ENCODE assay signal across 10 mouse cellular contexts in the genomic region with DNA sequence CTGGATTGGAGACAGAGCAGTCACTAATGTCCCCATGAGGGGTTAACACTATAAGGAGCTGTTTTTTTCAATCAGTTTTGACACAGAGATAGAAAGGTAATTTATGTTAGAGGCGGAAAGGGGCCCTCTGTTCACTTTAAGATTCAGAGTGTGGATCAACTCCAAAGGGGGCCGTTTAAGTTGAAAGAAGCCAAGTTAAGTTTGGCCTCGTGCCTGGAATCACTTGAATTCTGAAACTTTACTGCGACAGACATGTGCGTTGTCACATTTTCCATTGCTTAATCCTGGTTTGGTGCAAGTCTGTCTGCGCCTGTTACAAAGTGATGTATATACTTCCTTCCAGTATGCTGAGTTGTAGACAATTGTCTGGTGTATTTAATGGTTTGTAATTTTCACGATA. TPM values are rescaled to one million over a fixed set of nuclear protein-coding genes. Genes with fewer than 3 reads are reported as not detected.
DNase-seq lines count a peak whose midpoint lies in the region; ATAC-seq and TF ChIP-seq lines count a peak whose summit lies in the region.
"Had no signal": no experiment of that assay in that cellular context is flagged by ENCODE, and none has a peak within 500 bp of the region (broad histone marks: within the 10 kb centered on the region; RNA-seq: fewer than 3 reads in every experiment).

No protein-coding gene starts in this region.

- no peak overlapping the region for H3K9ac ChIP-seq in heart, embryonic 11.5 days (ENCODE audit: low read depth, low read length)
- no peak overlapping the region for H3K9ac ChIP-seq in limb, embryonic 15.5 days

- H3K27me3 ChIP-seq in kidney, adult 2 months (replicated peaks; ENCODE audit: control insufficient read depth, insufficient read depth, low read length) = no peaks in the 10 kb centered on the region
- no peaks in the 10 kb centered on the region for H3K27me3 ChIP-seq in heart, embryonic 11.5 days (ENCODE audit: control insufficient read depth, insufficient read depth, low read length)
- H3K27me3 ChIP-seq in limb, embryonic 15.5 days = no peaks in the 10 kb centered on the region
- H3K27me3 ChIP-seq: Patski had no signal

- TF ChIP-seq CTCF in kidney, adult 2 months (conservative IDR thresholded peaks at IDR 0.05; ENCODE audit: insufficient read depth, insufficient read length, low read depth, low read length) = no peak
- TF ChIP-seq CTCF in brain, embryonic 14.5 days (IDR thresholded peaks at IDR 0.05; ENCODE audit: borderline replicate concordance, extremely low read depth, insufficient read depth, insufficient read length) = no peak

- no peaks in the 10 kb centered on the region for H3K36me3 ChIP-seq in kidney, adult 2 months (ENCODE audit: control insufficient read depth, insufficient read depth, low read length)
- no peaks in the 10 kb centered on the region for H3K36me3 ChIP-seq in heart, embryonic 11.5 days (ENCODE audit: control insufficient read depth, insufficient read depth, low read length)
- H3K36me3 ChIP-seq in limb, embryonic 15.5 days = no peaks in the 10 kb centered on the region

- ATAC-seq in heart, embryonic 11.5 days (replicated peaks; ENCODE audit: insufficient number of reproducible peaks, low FRiP score, low TSS enrichment) = peak; percentile 62
- peak; percentile 75 for ATAC-seq in limb, embryonic 15.5 days (ENCODE audit: insufficient number of reproducible peaks, low FRiP score, low TSS enrichment, low read depth)
- no peak for ATAC-seq in monocyte, adult 5-6 weeks (replicated peaks; ENCODE audit: insufficient number of reproducible peaks, low FRiP score, low TSS enrichment, poor library complexity, severe bottlenecking)
- ATAC-seq: Patski had no signal

- H3K4me2 ChIP-seq in heart, embryonic 11.5 days = no peak overlapping the region
- peak overlapping the region; percentile 38; the same call in 1 of the 2 replicates for H3K4me2 ChIP-seq in limb, embryonic 15.5 days

- peak; percentile 64 for DNase-seq in kidney, adult 2 months
- no peak for DNase-seq in kidney, adult 8-10 months
- peak; percentile 94 for DNase-seq in brain, embryonic 14.5 days (ENCODE audit: low read depth)
- DNase-seq in cerebellum, postnatal 36 days = no peak
- no peak for DNase-seq in thymus, adult 18-20 months

- no peaks in the 10 kb centered on the region for H3K9me3 ChIP-seq in heart, embryonic 11.5 days (replicated peaks; ENCODE audit: control insufficient read depth, low read length)
- H3K9me3 ChIP-seq in limb, embryonic 15.5 days = no peaks in the 10 kb centered on the region

- WGBS in kidney, adult 2 months = 33% methylated on average over 7 of the region's 7 CpGs
- 46% methylated on average over 7 of the region's 7 CpGs for WGBS in heart, embryonic 11.5 days (ENCODE audit: insufficient replicate concordance)
- WGBS in limb, embryonic 15.5 days = 9% methylated on average over 7 of the region's 7 CpGs

- no peak for TF ChIP-seq POLR2A in kidney, adult 2 months (IDR thresholded peaks at IDR 0.05; ENCODE audit: low read depth, low read length)
- no peak for TF ChIP-seq POLR2A in brain, embryonic 14.5 days (IDR thresholded peaks at IDR 0.05; ENCODE audit: borderline replicate concordance, extremely low read depth, insufficient read depth, insufficient read length, poor library complexity, severe bottlenecking)

- H3K27ac ChIP-seq in kidney, adult 2 months (ENCODE audit: insufficient read depth, low read depth, low read length) = 0 out of 2 replicates have a peak overlapping the region, but pooled peaks have one; percentile 2
- peak overlapping the region; percentile 76 for H3K27ac ChIP-seq in heart, embryonic 11.5 days (ENCODE audit: low read depth, low read length)
- H3K27ac ChIP-seq in limb, embryonic 15.5 days = peak overlapping the region; percentile 81

- no peaks in the 10 kb centered on the region for H3K4me1 ChIP-seq in kidney, adult 2 months (ENCODE audit: control insufficient read depth, insufficient read depth, low read length)
- peaks cover 8% of the 10 kb centered on the region; the same call in 1 of the 2 replicates for H3K4me1 ChIP-seq in heart, embryonic 11.5 days (ENCODE audit: control insufficient read depth, insufficient read depth, low read length)
- peaks cover 52% of the 10 kb centered on the region for H3K4me1 ChIP-seq in limb, embryonic 15.5 days

- H3K4me3 ChIP-seq in kidney, adult 2 months (ENCODE audit: insufficient read depth, low read depth, low read length) = no peak overlapping the region
- H3K4me3 ChIP-seq in heart, embryonic 11.5 days (ENCODE audit: low read depth, low read length) = no peak overlapping the region
- H3K4me3 ChIP-seq in limb, embryonic 15.5 days = peak overlapping the region; percentile 29

RNA-seq across cellular contexts. Expression of a gene that starts 3.0 kb away (rescaled TPM):
- polyA plus RNA-seq in kidney, adult 2 months (2012; rRNA removed) = 2.2 and 2.4 TPM in 2 replicates
- polyA plus RNA-seq in brain, embryonic 14.5 days (2012; rRNA removed) = 0.55 and 1.1 TPM in 2 replicates
- polyA plus RNA-seq in heart, embryonic 11.5 days (2014; fragmentation: Nextera tagmentation; extraction: Ambion mirVana) = 0.33 and 0.69 TPM in 2 replicates
- 28.8 and 29.6 TPM in 2 replicates for polyA plus RNA-seq in limb, embryonic 15.5 days (2015; fragmentation: Nextera tagmentation; extraction: Ambion mirVana)
- 0.43 TPM in 1 of 3 replicates, not detected in the others for total RNA-seq in monocyte, adult 5-6 weeks (2017)
- total RNA-seq: hematopoietic stem cell, adult 5-6 weeks had no signal

Comparison
In these comparisons a context has a peak if more than half of its experiments do, and no peak if none do; other contexts are left out.
1. DNase-seq: peak in kidney, adult 2 months (single experiment) and brain, embryonic 14.5 days (single experiment); none in kidney, adult 8-10 months (0 of 2), cerebellum, postnatal 36 days (0 of 2) and thymus, adult 18-20 months (0 of 2).
2. H3K27ac ChIP-seq: peak in every context shown above with its lines; median percentile 81 in limb, embryonic 15.5 days; 76 in heart, embryonic 11.5 days; 2 in kidney, adult 2 months.